Comparison of ENCODE assay signal across 8 mouse cellular contexts in genomic region chr8:123783525-123784249, GRCm38 (mm10). TPM values are rescaled to one million over a fixed set of nuclear protein-coding genes. Genes with fewer than 3 reads are reported as not detected.
A peak's percentile ranks its signal among the peaks of the same experiment; 100 is the strongest.
DNase-seq lines count a peak whose midpoint lies in the region; ATAC-seq and TF ChIP-seq lines count a peak whose summit lies in the region.

No protein-coding gene starts in this region.

- H3K4me3 ChIP-seq in lung, embryonic 15.5 days: no peak overlapping the region

- no peak for DNase-seq in Patski (ENCODE audit: low read depth, low spot score)
- DNase-seq in cerebellum, adult 9-10 months: peak; percentile 90
- peak; percentile 86 for DNase-seq in heart, postnatal 4 days
- peak; percentile 83 to 86 for DNase-seq in layer of hippocampus, postnatal 10 days (ENCODE audit: low spot score in 2 of 2)
- DNase-seq in retina, embryonic 14.5 days (ENCODE audit: low spot score): peak; percentile 90
- DNase-seq in urinary bladder, postnatal 4 days (ENCODE audit: low spot score in 2 of 2): peak; percentile 71 to 85

- H3K27me3 ChIP-seq in Patski: no peaks in the 10 kb centered on the region
- no peaks in the 10 kb centered on the region for H3K27me3 ChIP-seq in lung, embryonic 15.5 days

- peak; percentile 95 for TF ChIP-seq CTCF in Patski (IDR thresholded peaks at IDR 0.05)

- POLR2A ChIA-PET in Patski (lab: Charles Lee): interaction anchor here (1.1 kb wide), 1 partner anchor 130 kb away, joined by 4 read pairs; the partner anchor contains the start of gene Rhou

- CTCF ChIA-PET in Patski (lab: Charles Lee): interaction anchor here (0.6 to 3.9 kb wide), 13 partner anchors 9 to 154 kb away, joined by 3 to 32 read pairs (median 4); partner anchors contain the start of gene Rhou

- no peaks in the 10 kb centered on the region for H3K9me3 ChIP-seq in lung, embryonic 15.5 days

- no peaks in the 10 kb centered on the region for H3K36me3 ChIP-seq in lung, embryonic 15.5 days

- no peak overlapping the region for H3K9ac ChIP-seq in lung, embryonic 15.5 days

- peak; percentile 47 for ATAC-seq in Patski
- peak; percentile 92 for ATAC-seq in frontal cortex, adult (ENCODE audit: low TSS enrichment)
- ATAC-seq in lung, embryonic 15.5 days (ENCODE audit: borderline replicate concordance, extremely low read depth, low FRiP score, low TSS enrichment): peak; percentile 87

- peaks cover 20% of the 10 kb centered on the region for H3K4me1 ChIP-seq in lung, embryonic 15.5 days

- H3K27ac ChIP-seq in lung, embryonic 15.5 days: no peak overlapping the region

- in situ Hi-C loops in Patski (cut with MboI; ENCODE audit: low pct_unique_long_range_greater_than_20kb): no loop called here

- no peak overlapping the region for H3K4me2 ChIP-seq in lung, embryonic 15.5 days

- 11% methylated on average over 6 of the region's 6 CpGs for WGBS in lung, embryonic 15.5 days

RNA-seq across cellular contexts. Expression of gene Rab4a, which starts 22.1 kb away (rescaled TPM):
- polyA plus RNA-seq in Patski (2021): 34.1 TPM
- 10 to 100 TPM in 1 of 2 experiments, 1 to 10 TPM in 1; 9.4 to 12.0 TPM for total RNA-seq in heart, postnatal 4 days (2021)
- total RNA-seq in layer of hippocampus, postnatal 10 days (2021): 10 to 100 TPM; 49.2 to 52.3 TPM
- polyA plus RNA-seq in lung, embryonic 15.5 days (2015; fragmentation: Nextera tagmentation; extraction: Ambion mirVana): 33.2 and 33.8 TPM in 2 replicates
